Mouse (Mus musculus) hindbrain, postnatal 0 days (tissue): ENCODE measurements around the gene 2310034G01Rik. TPM values are rescaled to one million over a fixed set of nuclear protein-coding genes. Genes with fewer than 3 reads are reported as not detected.
A peak's percentile ranks its signal among the peaks of the same experiment; 100 is the strongest.

Source experiments
- ATAC-seq: fragments of 200-750 bp; cut with Nextera tagmentation; 2 replicates; pipeline ENCODE4 v1.8.0; 2017; ENCODE audit warnings: mild to moderate bottlenecking, moderate TSS enrichment, moderate library complexity
- DNase-seq: peaks from one replicate; pipeline ENCODE4 v3.0.0-alpha.2; 2015; ENCODE audit warnings: low spot score
- H3K27ac ChIP-seq: fragments of 300-500 bp; sonication (generic); 2 replicates; pipeline ENCODE4 v1.5.1; 2014; ENCODE audit warnings: mild to moderate bottlenecking
- H3K27me3 ChIP-seq: fragments of 300-500 bp; sonication (generic); 2 replicates; pipeline ENCODE4 v1.6.1; 2014; ENCODE audit warnings: low read length, mixed read lengths; ENCODE audit not compliant: insufficient read depth
- H3K36me3 ChIP-seq: fragments of 300-500 bp; sonication (generic); 2 replicates; pipeline ENCODE4 v1.6.1; 2014; ENCODE audit warnings: low read length, mixed read lengths; ENCODE audit not compliant: insufficient read depth
- H3K4me1 ChIP-seq: fragments of 300-500 bp; sonication (generic); 2 replicates; pipeline ENCODE4 v1.6.1; 2014; ENCODE audit warnings: antibody characterized with exemption, low read length, mixed read lengths; ENCODE audit not compliant: insufficient read depth
- H3K4me2 ChIP-seq: fragments of 300-500 bp; sonication (generic); 2 replicates; pipeline ENCODE4 v1.6.1; 2014; ENCODE audit warnings: low read depth, mild to moderate bottlenecking, low read length, moderate library complexity, mixed read lengths
- H3K4me3 ChIP-seq: fragments of 300-500 bp; sonication (generic); 2 replicates; pipeline ENCODE4 v1.5.1; 2014; ENCODE audit warnings: low read length
- H3K9ac ChIP-seq: fragments of 300-500 bp; sonication (generic); replicated peaks from 2 replicates; pipeline ENCODE4 v1.6.1; 2014; ENCODE audit warnings: mild to moderate bottlenecking, low read length, moderate library complexity, mixed read lengths
- H3K9me3 ChIP-seq: fragments of 300-500 bp; sonication (generic); 2 replicates; pipeline ENCODE4 v1.6.1; 2016; ENCODE audit warnings: low read length, mixed read lengths
- CTCF ChIP-seq: IDR thresholded peaks from 2 replicates; pipeline ENCODE4 v1.5.1; 2016; ENCODE audit warnings: antibody characterized with exemption, control low read depth, low read depth
- WGBS: fragments of 180-500 bp; shearing (Covaris S2); extraction: QIAGEN DNeasy Blood & Tissue Kit; methylation state at CpG from one replicate; pipeline ENCODE4 v1.1.7; 2014; 5-methylcytosine and 5-hydroxymethylcytosine counted together
- polyA plus RNA-seq: library from polyadenylated mRNA; unstranded; fragments of >200 nt; fragmentation: Nextera tagmentation; extraction: Ambion mirVana; gene quantifications from 2 replicates; pipeline ENCODE4 v1.2.1, GENCODE M21; 2015
- total RNA-seq: library from RNA; depleted of rRNA; stranded (reverse); fragments of >200 nt; gene quantifications from 2 replicates; pipeline ENCODE4 v1.2.3, GENCODE M21; 2014

The 2310034G01Rik gene
- total and polyA plus RNA-seq, 2 experiments from 2014 or later: 0.89 to 1.7 TPM

- ATAC-seq (no peak), DNase-seq (no peak)
- Histone ChIP-seq H3K4me3 (no peak overlapping the region), H3K27me3 (no peaks in the 10 kb centered on the region), H3K36me3 (peaks cover 12% of the 10 kb centered on the region; the same call in 1 of the 2 replicates), H3K9me3 (no peaks in the 10 kb centered on the region), H3K4me1 (peaks cover 19% of the 10 kb centered on the region), H3K9ac (no peak overlapping the region), H3K27ac (no peak overlapping the region), H3K4me2 (no peak overlapping the region)
- whole genome bisulfite sequencing: 83% methylated on average over 3 of the region's 3 CpGs
- TF ChIP-seq CTCF: no peak
These were observed 16.2 kb downstream of the 2310034G01Rik start for GRCm38 (mm10) chr19:46333906-46334305.

- ATAC-seq: no peak
- 40% methylated on average over 7 of the region's 7 CpGs for WGBS
- DNase-seq: no peak
These were observed 17.3 kb downstream of the 2310034G01Rik start for GRCm38 (mm10) chr19:46332721-46333339.

GRCm38 (mm10) chr19:46331936-46332335, 18.2 kb downstream of the 2310034G01Rik start:
- Histone ChIP-seq H3K9me3 (no peaks in the 10 kb centered on the region), H3K9ac (no peak overlapping the region), H3K4me3 (no peak overlapping the region), H3K36me3 (peaks cover 12% of the 10 kb centered on the region; the same call in 1 of the 2 replicates), H3K4me2 (no peak overlapping the region), H3K27me3 (no peaks in the 10 kb centered on the region), H3K27ac (no peak overlapping the region), H3K4me1 (peaks cover 12% of the 10 kb centered on the region)
- WGBS: 91% methylated on average over 3 of the region's 3 CpGs
- ATAC-seq: no peak
- DNase-seq: no peak
- no peak for TF ChIP-seq CTCF

More at GRCm38 (mm10) chr19:46332721-46333339, 17.3 kb downstream of the 2310034G01Rik start:
- H3K4me2 ChIP-seq: no peak overlapping the region
- H3K4me1 ChIP-seq: peaks cover 15% of the 10 kb centered on the region
- no peaks in the 10 kb centered on the region for H3K27me3 ChIP-seq
- peaks cover 12% of the 10 kb centered on the region; the same call in 1 of the 2 replicates for H3K36me3 ChIP-seq
- no peaks in the 10 kb centered on the region for H3K9me3 ChIP-seq
- no peak overlapping the region for H3K27ac ChIP-seq
- H3K9ac ChIP-seq: no peak overlapping the region
- no peak for TF ChIP-seq CTCF
- H3K4me3 ChIP-seq: no peak overlapping the region

GRCm38 (mm10) chr19:46331326-46331725, 18.8 kb downstream of the 2310034G01Rik start:
- DNase-seq: no peak
- H3K4me2 ChIP-seq: no peak overlapping the region
- ATAC-seq: no peak
- H3K27ac ChIP-seq: no peak overlapping the region
- H3K36me3 ChIP-seq: peaks cover 12% of the 10 kb centered on the region; the same call in 1 of the 2 replicates
- no peak overlapping the region for H3K4me3 ChIP-seq
- no peaks in the 10 kb centered on the region for H3K27me3 ChIP-seq
- H3K9me3 ChIP-seq: no peaks in the 10 kb centered on the region
- no peak for TF ChIP-seq CTCF
- H3K4me1 ChIP-seq: peaks cover 11% of the 10 kb centered on the region
- WGBS: 90% methylated on average over 14 of the region's 14 CpGs
- H3K9ac ChIP-seq: no peak overlapping the region

- Histone ChIP-seq H3K4me3 (no peak overlapping the region), H3K4me1 (peaks cover 11% of the 10 kb centered on the region), H3K4me2 (no peak overlapping the region), H3K9ac (no peak overlapping the region), H3K9me3 (no peaks in the 10 kb centered on the region), H3K27ac (no peak overlapping the region), H3K27me3 (no peaks in the 10 kb centered on the region), H3K36me3 (peaks cover 12% of the 10 kb centered on the region; the same call in 1 of the 2 replicates)
- DNase-seq (no peak), ATAC-seq (no peak)
- TF ChIP-seq CTCF: no peak
- 95% methylated on average over 12 of the region's 12 CpGs for WGBS
These were observed 19.4 kb downstream of the 2310034G01Rik start for GRCm38 (mm10) chr19:46330696-46331095.

- H3K4me2 ChIP-seq: peak overlapping the region; percentile 91
- ATAC-seq (peak; percentile 30; the same call in 1 of the 2 replicates), DNase-seq (peak; percentile 88)
- peak overlapping the region; percentile 59; the same call in 1 of the 2 replicates for H3K4me3 ChIP-seq
- no peak overlapping the region for H3K9ac ChIP-seq
- peaks cover 11% of the 10 kb centered on the region for H3K4me1 ChIP-seq
- H3K27ac ChIP-seq: no peak overlapping the region
- TF ChIP-seq CTCF: peak; percentile 92
- no peaks in the 10 kb centered on the region for H3K27me3 ChIP-seq
- H3K36me3 ChIP-seq: peaks cover 12% of the 10 kb centered on the region; the same call in 1 of the 2 replicates
- 8% methylated on average over 16 of the region's 16 CpGs for WGBS
- H3K9me3 ChIP-seq: no peaks in the 10 kb centered on the region
These were observed 20.2 kb downstream of the 2310034G01Rik start for GRCm38 (mm10) chr19:46329951-46330350.
